Mouse (Mus musculus): ENCODE data around the gene Kcnj3. TPM values are rescaled to one million over a fixed set of nuclear protein-coding genes. Genes with fewer than 3 reads are reported as not detected.

Kcnj3 gene
- polyA plus RNA-seq, 1 experiment from 2014 or later: 1.1 TPM

DNA sequence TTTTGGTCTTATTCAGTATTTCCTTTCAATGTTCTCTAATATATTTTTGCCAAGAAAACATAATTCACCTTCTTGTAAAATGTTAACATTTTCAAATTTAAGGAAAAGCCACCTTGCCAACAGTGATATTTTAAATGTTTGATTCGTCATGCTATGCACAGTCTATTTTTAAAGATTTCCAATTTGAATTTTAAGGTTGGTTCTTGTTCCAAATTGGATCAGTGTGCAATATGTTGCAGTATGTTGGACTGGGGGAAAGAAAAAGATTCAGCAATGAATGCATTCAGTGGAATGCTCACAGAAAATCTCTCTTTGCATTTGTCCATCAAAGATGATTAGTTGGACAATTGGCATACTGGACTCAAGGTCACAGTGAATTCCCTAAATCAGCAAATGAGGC lies 99.7 kb downstream of the Kcnj3 start:
- Histone ChIP-seq H3K9me3 (no peaks in the 10 kb centered on the region), H3K4me1 (no peaks in the 10 kb centered on the region), H3K4me2 (no peak overlapping the region), H3K27ac (no peak overlapping the region), H3K9ac (no peak overlapping the region), H3K36me3 (replicated peaks) (no peaks in the 10 kb centered on the region), H3K4me3 (replicated peaks) (no peak overlapping the region), H3K27me3 (no peaks in the 10 kb centered on the region)
- WGBS: 92% methylated on average over 1 of the region's 1 CpGs
- no peak for ATAC-seq (ENCODE audit: low FRiP score)

DNA sequence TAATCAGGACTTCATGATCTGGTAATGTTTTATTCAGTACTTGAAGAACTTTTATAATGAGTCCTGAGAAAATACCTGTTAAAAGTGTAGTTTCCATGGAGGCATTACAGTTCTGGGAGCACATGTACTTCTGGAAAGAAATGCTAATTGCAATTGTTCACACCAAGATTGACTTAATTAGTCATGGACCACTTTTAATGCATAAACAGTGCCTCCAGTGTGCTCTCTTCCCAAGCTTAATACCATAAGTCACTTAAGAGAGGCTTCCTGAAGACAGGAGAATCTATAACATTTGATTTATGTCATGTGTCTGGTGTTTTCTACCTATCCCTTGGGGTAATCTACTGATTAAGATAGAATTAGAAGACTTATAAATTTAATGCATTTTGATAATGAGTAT lies 111.8 kb downstream of the Kcnj3 start:
- Histone ChIP-seq H3K4me1 (no peaks in the 10 kb centered on the region), H3K9me3 (no peaks in the 10 kb centered on the region), H3K27ac (no peak overlapping the region), H3K36me3 (replicated peaks) (no peaks in the 10 kb centered on the region), H3K27me3 (no peaks in the 10 kb centered on the region), H3K9ac (no peak overlapping the region), H3K4me3 (replicated peaks) (no peak overlapping the region), H3K4me2 (no peak overlapping the region)
- no peak for ATAC-seq (ENCODE audit: low FRiP score)

DNA sequence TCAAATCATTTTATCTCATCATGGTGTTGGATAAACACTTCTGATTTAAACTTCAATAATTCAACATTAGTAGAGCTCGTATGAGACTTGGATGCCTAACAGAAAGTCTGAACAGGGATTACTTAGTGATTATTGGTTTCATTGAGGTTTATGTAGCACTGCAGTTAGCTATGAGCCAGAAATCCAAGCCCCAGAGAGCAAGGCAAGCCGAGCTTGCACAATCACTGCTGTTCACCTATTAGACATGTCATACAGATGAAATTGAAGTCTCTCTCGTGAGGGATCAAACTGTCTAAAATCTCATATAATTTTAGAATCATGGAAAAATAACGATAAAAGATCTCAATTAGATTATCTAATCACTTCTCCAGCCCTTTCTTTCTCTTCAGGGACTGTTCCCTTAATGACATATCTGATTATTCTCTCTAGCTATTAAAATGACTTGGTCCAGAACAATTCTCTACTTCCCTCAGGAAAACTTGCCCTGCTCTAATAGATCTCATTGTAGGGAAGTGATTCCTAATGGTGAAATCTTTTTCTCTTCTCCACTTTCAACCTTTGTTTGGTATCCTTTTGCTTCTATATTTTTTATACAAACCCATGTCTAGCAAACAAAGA lies 122.7 kb downstream of the Kcnj3 start:
- Histone ChIP-seq H3K4me1 (no peaks in the 10 kb centered on the region), H3K27me3 (no peaks in the 10 kb centered on the region), H3K36me3 (replicated peaks) (no peaks in the 10 kb centered on the region), H3K4me3 (replicated peaks) (no peak overlapping the region), H3K4me2 (no peak overlapping the region), H3K9me3 (no peaks in the 10 kb centered on the region), H3K27ac (no peak overlapping the region), H3K9ac (no peak overlapping the region)
- WGBS: 89% methylated on average over 4 of the region's 4 CpGs
- no peak for ATAC-seq (ENCODE audit: low FRiP score)

DNA sequence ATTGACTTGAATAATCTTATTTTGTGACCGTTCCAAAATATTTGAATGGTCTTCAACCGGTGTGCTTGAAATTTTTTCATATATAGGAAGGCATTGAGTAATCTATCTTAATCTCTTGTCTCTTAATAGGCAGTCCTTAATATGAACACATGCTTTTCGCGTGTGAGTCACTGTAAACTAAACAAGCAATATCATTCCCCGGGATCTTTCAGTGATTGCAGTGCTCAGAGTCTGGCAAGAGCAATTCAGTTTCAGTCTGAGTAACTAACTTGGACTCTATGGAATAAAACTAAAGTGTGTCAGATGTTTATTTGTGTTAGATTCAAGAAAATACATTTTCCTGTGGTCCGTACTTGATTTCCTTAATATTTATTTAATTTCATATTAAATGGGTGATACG lies 133.5 kb downstream of the Kcnj3 start:
- H3K4me1 ChIP-seq: no peaks in the 10 kb centered on the region
- H3K4me3 ChIP-seq (replicated peaks): no peak overlapping the region
- no peak for ATAC-seq (ENCODE audit: low FRiP score)
- H3K36me3 ChIP-seq (replicated peaks): no peaks in the 10 kb centered on the region
- H3K9me3 ChIP-seq: no peaks in the 10 kb centered on the region
- H3K27ac ChIP-seq: no peak overlapping the region
- no peaks in the 10 kb centered on the region for H3K27me3 ChIP-seq
- WGBS: 91% methylated on average over 7 of the region's 7 CpGs
- no peak overlapping the region for H3K4me2 ChIP-seq
- no peak overlapping the region for H3K9ac ChIP-seq

DNA sequence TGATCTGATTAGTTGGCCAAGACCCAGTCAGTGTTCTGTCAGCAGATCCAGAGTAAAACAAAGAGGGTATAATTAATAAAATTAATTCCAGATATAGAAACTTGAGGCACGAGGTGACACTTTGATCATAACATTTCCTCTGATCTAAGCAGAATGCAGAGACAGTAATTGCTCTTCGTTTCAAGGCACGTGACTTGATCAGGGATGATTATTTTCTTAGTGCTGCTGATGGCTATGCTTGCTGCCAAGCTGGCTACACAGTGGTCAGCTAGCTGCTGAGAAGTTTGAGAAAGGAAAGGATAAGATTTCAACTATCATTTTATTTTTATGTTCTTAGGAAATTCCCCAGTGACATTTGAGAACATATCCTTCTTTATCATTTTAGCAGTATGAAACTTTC lies 135.7 kb downstream of the Kcnj3 start:
- no peak overlapping the region for H3K9ac ChIP-seq
- WGBS: 69% methylated on average over 3 of the region's 3 CpGs
- H3K36me3 ChIP-seq (replicated peaks): no peaks in the 10 kb centered on the region
- no peak overlapping the region for H3K4me2 ChIP-seq
- H3K4me1 ChIP-seq: no peaks in the 10 kb centered on the region
- H3K9me3 ChIP-seq: no peaks in the 10 kb centered on the region
- no peak overlapping the region for H3K4me3 ChIP-seq (replicated peaks)
- no peak overlapping the region for H3K27ac ChIP-seq
- no peaks in the 10 kb centered on the region for H3K27me3 ChIP-seq
- no peak for ATAC-seq (ENCODE audit: low FRiP score)

DNA sequence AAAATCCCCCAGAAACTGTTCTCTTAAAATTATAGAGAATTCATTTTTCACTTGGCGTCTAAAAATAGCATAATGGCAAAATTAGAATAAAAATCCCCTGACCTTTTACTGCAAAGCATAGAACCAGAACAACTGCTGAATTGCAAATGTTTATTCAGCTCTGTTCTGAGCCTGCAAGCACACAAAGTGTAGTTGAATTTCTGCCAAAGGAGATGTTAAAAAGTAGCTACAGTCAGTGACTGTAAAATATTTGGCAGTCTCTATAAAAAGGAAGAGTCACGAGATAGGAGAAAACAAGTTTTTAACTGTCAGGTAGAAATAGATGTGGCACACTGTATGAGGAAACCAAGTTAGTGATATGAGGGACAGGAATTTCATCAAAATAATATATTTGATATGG lies 144.5 kb downstream of the Kcnj3 start:
- WGBS: 86% methylated on average over 2 of the region's 2 CpGs
- Histone ChIP-seq H3K36me3 (replicated peaks) (no peaks in the 10 kb centered on the region), H3K9ac (no peak overlapping the region), H3K27me3 (no peaks in the 10 kb centered on the region), H3K4me2 (no peak overlapping the region), H3K9me3 (no peaks in the 10 kb centered on the region), H3K4me1 (no peaks in the 10 kb centered on the region), H3K27ac (no peak overlapping the region), H3K4me3 (replicated peaks) (no peak overlapping the region)
- ATAC-seq (ENCODE audit: low FRiP score): no peak

DNA sequence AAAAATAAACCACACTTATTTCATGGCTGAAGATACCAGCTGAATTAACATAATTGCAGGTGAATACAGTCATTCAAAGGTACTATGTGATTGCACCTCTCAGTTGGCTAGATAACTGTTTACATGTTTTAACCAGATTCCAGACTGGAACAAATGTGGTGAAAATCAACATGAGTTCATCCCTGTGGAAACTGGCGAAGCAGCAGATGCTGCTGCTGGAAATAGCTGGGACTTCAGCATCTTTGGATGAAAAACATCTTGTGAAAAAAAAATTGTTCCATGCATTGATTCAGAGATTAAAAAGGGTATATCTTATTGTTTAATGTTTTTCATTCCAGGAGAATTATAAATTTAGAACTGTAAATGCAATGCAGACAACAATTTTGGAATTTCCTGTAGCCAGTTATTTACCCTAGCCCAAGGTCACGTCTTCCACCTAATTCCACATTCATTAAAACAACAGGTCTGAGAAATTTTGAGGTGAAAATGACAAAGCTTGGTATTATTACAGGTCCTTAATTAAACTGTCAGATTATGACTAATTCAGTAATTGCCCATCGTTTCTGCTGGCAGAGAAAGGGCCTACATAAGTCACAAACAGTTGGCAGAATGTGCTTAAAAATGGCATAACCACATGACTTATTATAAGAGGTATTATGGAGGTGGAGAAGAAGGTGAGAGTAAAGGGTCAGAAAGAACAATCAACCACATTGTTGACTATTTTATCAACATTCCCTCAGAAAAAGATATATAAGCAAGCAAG lies 155.6 kb downstream of the Kcnj3 start:
- Histone ChIP-seq H3K4me3 (replicated peaks) (no peak overlapping the region), H3K27ac (no peak overlapping the region), H3K4me2 (no peak overlapping the region), H3K9me3 (no peaks in the 10 kb centered on the region), H3K9ac (no peak overlapping the region), H3K36me3 (replicated peaks) (no peaks in the 10 kb centered on the region), H3K4me1 (no peaks in the 10 kb centered on the region), H3K27me3 (no peaks in the 10 kb centered on the region)
- 70% methylated on average over 3 of the region's 3 CpGs for WGBS
- no peak for ATAC-seq (ENCODE audit: low FRiP score)
